Mouse (Mus musculus): ENCODE results near the gene Neurog3. TPM values are rescaled to one million over a fixed set of nuclear protein-coding genes. Genes with fewer than 3 reads are reported as not detected.

The Neurog3 gene
- 11.2 and 14.7 TPM in 2 replicates for polyA plus RNA-seq (2014; fragmentation: Nextera tagmentation; extraction: Ambion mirVana)

- under 1% methylated on average over 29 of the region's 29 CpGs for WGBS
- Histone ChIP-seq H3K9ac (ENCODE audit: low read length) (peak within 1 kb of the TSS; percentile 45; the same call in 1 of the 2 replicates), H3K4me3 (ENCODE audit: low read depth, low read length) (peak within 1 kb of the TSS; percentile 28), H3K4me1 (ENCODE audit: control insufficient read depth, insufficient read depth, low read length) (peaks cover 12% of the 10 kb centered on the region), H3K36me3 (ENCODE audit: control insufficient read depth, insufficient read depth, low read length) (no peaks in the 10 kb centered on the region), H3K27ac (ENCODE audit: low read depth, low read length) (peak within 1 kb of the TSS; percentile 8; the same call in 1 of the 2 replicates), H3K4me2 (ENCODE audit: low read depth) (peak within 1 kb of the TSS; percentile 40), H3K9me3 (ENCODE audit: control insufficient read depth, low read length) (no peaks in the 10 kb centered on the region), H3K27me3 (ENCODE audit: control insufficient read depth, insufficient read depth, low read length) (peaks cover 90% of the 10 kb centered on the region)
- ATAC-seq (ENCODE audit: insufficient read depth, low FRiP score, low TSS enrichment) (no peak), DNase-seq (ENCODE audit: low spot score) (peak; percentile 44)
Measured at GRCm38 (mm10) chr10:62132691-62133281, at the start of gene Neurog3. Gene Neurog3 (plus strand): TSS chr10:62133090.

GRCm38 (mm10) chr10:62086044-62086443, 46.8 kb upstream of the Neurog3 start:
- H3K9me3 ChIP-seq (ENCODE audit: control insufficient read depth, low read length), result no peaks in the 10 kb centered on the region
- no peak overlapping the region for H3K27ac ChIP-seq (ENCODE audit: low read depth, low read length)
- no peak overlapping the region for H3K4me2 ChIP-seq (ENCODE audit: low read depth)
- ATAC-seq (ENCODE audit: insufficient read depth, low FRiP score, low TSS enrichment) (no peak), DNase-seq (ENCODE audit: low spot score) (no peak)
- H3K9ac ChIP-seq (ENCODE audit: low read length), result no peak overlapping the region
- no peaks in the 10 kb centered on the region for H3K27me3 ChIP-seq (ENCODE audit: control insufficient read depth, insufficient read depth, low read length)
- WGBS, result 65% methylated on average over 2 of the region's 2 CpGs
- no peak overlapping the region for H3K4me3 ChIP-seq (ENCODE audit: low read depth, low read length)
- H3K36me3 ChIP-seq (ENCODE audit: control insufficient read depth, insufficient read depth, low read length), result no peaks in the 10 kb centered on the region
- H3K4me1 ChIP-seq (ENCODE audit: control insufficient read depth, insufficient read depth, low read length), result no peaks in the 10 kb centered on the region

GRCm38 (mm10) chr10:62086826-62087225, 46.1 kb upstream of the Neurog3 start:
- DNase-seq (ENCODE audit: low spot score), result no peak
- no peaks in the 10 kb centered on the region for H3K9me3 ChIP-seq (ENCODE audit: control insufficient read depth, low read length)
- no peak overlapping the region for H3K4me2 ChIP-seq (ENCODE audit: low read depth)
- no peak for ATAC-seq (ENCODE audit: insufficient read depth, low FRiP score, low TSS enrichment)
- H3K4me1 ChIP-seq (ENCODE audit: control insufficient read depth, insufficient read depth, low read length), result no peaks in the 10 kb centered on the region
- H3K4me3 ChIP-seq (ENCODE audit: low read depth, low read length), result no peak overlapping the region
- H3K27ac ChIP-seq (ENCODE audit: low read depth, low read length), result no peak overlapping the region
- 88% methylated on average over 5 of the region's 5 CpGs for WGBS
- H3K36me3 ChIP-seq (ENCODE audit: control insufficient read depth, insufficient read depth, low read length), result no peaks in the 10 kb centered on the region
- H3K9ac ChIP-seq (ENCODE audit: low read length), result no peak overlapping the region
- no peaks in the 10 kb centered on the region for H3K27me3 ChIP-seq (ENCODE audit: control insufficient read depth, insufficient read depth, low read length)

- H3K9ac ChIP-seq (ENCODE audit: low read length), result no peak overlapping the region
- H3K4me1 ChIP-seq (ENCODE audit: control insufficient read depth, insufficient read depth, low read length), result no peaks in the 10 kb centered on the region
- no peaks in the 10 kb centered on the region for H3K9me3 ChIP-seq (ENCODE audit: control insufficient read depth, low read length)
- H3K27ac ChIP-seq (ENCODE audit: low read depth, low read length), result no peak overlapping the region
- H3K27me3 ChIP-seq (ENCODE audit: control insufficient read depth, insufficient read depth, low read length), result no peaks in the 10 kb centered on the region
- no peak overlapping the region for H3K4me3 ChIP-seq (ENCODE audit: low read depth, low read length)
- H3K4me2 ChIP-seq (ENCODE audit: low read depth), result no peak overlapping the region
- no peaks in the 10 kb centered on the region for H3K36me3 ChIP-seq (ENCODE audit: control insufficient read depth, insufficient read depth, low read length)
- ATAC-seq (ENCODE audit: insufficient read depth, low FRiP score, low TSS enrichment) (no peak), DNase-seq (ENCODE audit: low spot score) (no peak)
- 89% methylated on average over 5 of the region's 5 CpGs for WGBS
Measured at GRCm38 (mm10) chr10:62088411-62088810, 44.5 kb upstream of the Neurog3 start.

- no peaks in the 10 kb centered on the region for H3K36me3 ChIP-seq (ENCODE audit: control insufficient read depth, insufficient read depth, low read length)
- H3K4me2 ChIP-seq (ENCODE audit: low read depth), result no peak overlapping the region
- H3K27me3 ChIP-seq (ENCODE audit: control insufficient read depth, insufficient read depth, low read length), result no peaks in the 10 kb centered on the region
- 71% methylated on average over 7 of the region's 7 CpGs for WGBS
- no peaks in the 10 kb centered on the region for H3K9me3 ChIP-seq (ENCODE audit: control insufficient read depth, low read length)
- H3K27ac ChIP-seq (ENCODE audit: low read depth, low read length), result no peak overlapping the region
- DNase-seq (ENCODE audit: low spot score) (no peak), ATAC-seq (ENCODE audit: insufficient read depth, low FRiP score, low TSS enrichment) (no peak)
- H3K9ac ChIP-seq (ENCODE audit: low read length), result no peak overlapping the region
- H3K4me1 ChIP-seq (ENCODE audit: control insufficient read depth, insufficient read depth, low read length), result no peaks in the 10 kb centered on the region
- H3K4me3 ChIP-seq (ENCODE audit: low read depth, low read length), result no peak overlapping the region
Measured at GRCm38 (mm10) chr10:62089071-62089470, 43.8 kb upstream of the Neurog3 start.

- Histone ChIP-seq H3K4me1 (ENCODE audit: control insufficient read depth, insufficient read depth, low read length) (no peaks in the 10 kb centered on the region), H3K4me2 (ENCODE audit: low read depth) (no peak overlapping the region), H3K27ac (ENCODE audit: low read depth, low read length) (no peak overlapping the region), H3K36me3 (ENCODE audit: control insufficient read depth, insufficient read depth, low read length) (no peaks in the 10 kb centered on the region), H3K4me3 (ENCODE audit: low read depth, low read length) (no peak overlapping the region), H3K27me3 (ENCODE audit: control insufficient read depth, insufficient read depth, low read length) (no peaks in the 10 kb centered on the region), H3K9ac (ENCODE audit: low read length) (no peak overlapping the region), H3K9me3 (ENCODE audit: control insufficient read depth, low read length) (no peaks in the 10 kb centered on the region)
- DNase-seq (ENCODE audit: low spot score) (no peak), ATAC-seq (ENCODE audit: insufficient read depth, low FRiP score, low TSS enrichment) (no peak)
Measured at GRCm38 (mm10) chr10:62089486-62089885, 43.4 kb upstream of the Neurog3 start.

- 88% methylated on average over 7 of the region's 7 CpGs for WGBS
Measured at GRCm38 (mm10) chr10:62093903-62094302, 39.0 kb upstream of the Neurog3 start.

GRCm38 (mm10) chr10:62094401-62094800, 38.5 kb upstream of the Neurog3 start:
- DNase-seq (ENCODE audit: low spot score) (no peak), ATAC-seq (ENCODE audit: insufficient read depth, low FRiP score, low TSS enrichment) (no peak)
- Histone ChIP-seq H3K4me3 (ENCODE audit: low read depth, low read length) (no peak overlapping the region), H3K9me3 (ENCODE audit: control insufficient read depth, low read length) (no peaks in the 10 kb centered on the region), H3K27ac (ENCODE audit: low read depth, low read length) (no peak overlapping the region), H3K4me1 (ENCODE audit: control insufficient read depth, insufficient read depth, low read length) (no peaks in the 10 kb centered on the region), H3K9ac (ENCODE audit: low read length) (no peak overlapping the region), H3K27me3 (ENCODE audit: control insufficient read depth, insufficient read depth, low read length) (no peaks in the 10 kb centered on the region), H3K4me2 (ENCODE audit: low read depth) (no peak overlapping the region), H3K36me3 (ENCODE audit: control insufficient read depth, insufficient read depth, low read length) (no peaks in the 10 kb centered on the region)
- WGBS, result 94% methylated on average over 6 of the region's 6 CpGs

More at GRCm38 (mm10) chr10:62093903-62094302, 39.0 kb upstream of the Neurog3 start:
- Histone ChIP-seq H3K9me3 (ENCODE audit: control insufficient read depth, low read length) (no peaks in the 10 kb centered on the region), H3K27ac (ENCODE audit: low read depth, low read length) (no peak overlapping the region), H3K9ac (ENCODE audit: low read length) (no peak overlapping the region), H3K4me2 (ENCODE audit: low read depth) (no peak overlapping the region), H3K27me3 (ENCODE audit: control insufficient read depth, insufficient read depth, low read length) (no peaks in the 10 kb centered on the region), H3K36me3 (ENCODE audit: control insufficient read depth, insufficient read depth, low read length) (no peaks in the 10 kb centered on the region), H3K4me1 (ENCODE audit: control insufficient read depth, insufficient read depth, low read length) (no peaks in the 10 kb centered on the region), H3K4me3 (ENCODE audit: low read depth, low read length) (no peak overlapping the region)
- no peak for DNase-seq (ENCODE audit: low spot score)
- ATAC-seq (ENCODE audit: insufficient read depth, low FRiP score, low TSS enrichment), result no peak

- Histone ChIP-seq H3K9ac (ENCODE audit: low read length) (no peak overlapping the region), H3K36me3 (ENCODE audit: control insufficient read depth, insufficient read depth, low read length) (no peaks in the 10 kb centered on the region), H3K4me3 (ENCODE audit: low read depth, low read length) (no peak overlapping the region), H3K9me3 (ENCODE audit: control insufficient read depth, low read length) (no peaks in the 10 kb centered on the region), H3K4me1 (ENCODE audit: control insufficient read depth, insufficient read depth, low read length) (peaks cover 11% of the 10 kb centered on the region), H3K27ac (ENCODE audit: low read depth, low read length) (peak overlapping the region; percentile 65), H3K4me2 (ENCODE audit: low read depth) (no peak overlapping the region), H3K27me3 (ENCODE audit: control insufficient read depth, insufficient read depth, low read length) (no peaks in the 10 kb centered on the region)
- peak; percentile 70 for ATAC-seq (ENCODE audit: insufficient read depth, low FRiP score, low TSS enrichment)
- 57% methylated on average over 10 of the region's 10 CpGs for WGBS
- peak; percentile 69 for DNase-seq (ENCODE audit: low spot score)
Measured at GRCm38 (mm10) chr10:62099749-62100403, 33.0 kb upstream of the Neurog3 start.

All from neural tube, embryonic 11.5 days (tissue).